Mouse (Mus musculus) lung, postnatal 0 days (tissue): ENCODE data around the gene Col11a2.

Experiments
- CTCF ChIP-seq: IDR thresholded peaks from 2 replicates; pipeline ENCODE4 v1.5.1; 2016; ENCODE audit warnings: antibody characterized with exemption, mild to moderate bottlenecking
- EP300 ChIP-seq: IDR thresholded peaks from 2 replicates; pipeline ENCODE4 v1.6.1; 2016; ENCODE audit warnings: antibody characterized with exemption, mild to moderate bottlenecking, control low read depth

GRCm38 (mm10) chr17:33999341-34000149 lies 39.7 kb upstream of the Col11a2 start:
- TF ChIP-seq CTCF (no peak), EP300 (no peak)
